Mouse (Mus musculus) olfactory bulb, adult 2 months (tissue): ENCODE results near the gene Sucla2.

ENCODE experiments used
- CTCF ChIP-seq: fragments of 200-500 bp; IDR thresholded peaks from 2 replicates; pipeline ENCODE4 v1.5.1; 2012; ENCODE audit warnings: low read depth, mild to moderate bottlenecking, low read length, moderate library complexity; ENCODE audit not compliant: insufficient read depth
- POLR2A ChIP-seq: fragments of 200-500 bp; IDR thresholded peaks from 2 replicates; pipeline ENCODE4 v1.6.1; 2012; ENCODE audit warnings: mild to moderate bottlenecking, low read depth, low read length, moderate library complexity; ENCODE audit not compliant: insufficient read depth

- peak; percentile 99 for TF ChIP-seq CTCF
- no peak for TF ChIP-seq POLR2A
Observed at GRCm38 (mm10) chr14:73524766-73525448, at the start of gene Sucla2.
